Mouse (Mus musculus): ENCODE results near the gene 4930556J24Rik. TPM values are rescaled to one million over a fixed set of nuclear protein-coding genes. Genes with fewer than 3 reads are reported as not detected.
"Not testable (repeated sequence)": the region's sequence is repeated elsewhere in the genome, so short reads cannot be mapped to it uniquely, and the experiment has no call there.

Gene 4930556J24Rik
- not detected in 2 replicates for total RNA-seq (2014; rRNA removed)
- not detected in 2 replicates for polyA plus RNA-seq (2015; fragmentation: Nextera tagmentation; extraction: Ambion mirVana)

DNA sequence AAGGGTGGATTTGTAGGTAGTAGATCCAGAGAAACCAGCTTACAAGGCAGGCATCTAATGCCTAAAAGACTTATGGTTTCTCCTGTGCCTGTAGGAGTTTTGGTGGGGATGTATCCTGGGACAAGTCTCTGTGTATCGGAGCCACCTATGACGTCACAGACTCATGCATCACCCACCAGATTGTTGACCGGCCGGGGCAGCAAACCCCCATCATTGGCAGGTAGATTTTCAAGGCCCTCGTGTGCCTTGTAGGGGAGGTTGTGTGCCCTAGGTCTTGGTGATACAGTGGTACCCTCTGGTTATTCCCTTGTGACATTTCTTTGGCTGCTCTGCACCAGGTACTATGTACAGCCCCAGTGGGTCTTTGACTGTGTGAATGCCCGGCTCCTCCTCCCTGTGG, at the start of gene 4930556J24Rik:
4930556J24Rik (minus strand) TSS at position 101 of the 400 bp plus-strand sequence.
- DNase-seq (no peak), ATAC-seq (no peak)
- no peak within 1 kb of the TSS for H3K4me3 ChIP-seq (ENCODE audit: low read depth, low read length)
- no peak for TF ChIP-seq CTCF (IDR thresholded peaks at IDR 0.05; ENCODE audit: low read depth)
- H3K9ac ChIP-seq, result no peak within 1 kb of the TSS
- 96% methylated on average over 6 of the region's 6 CpGs for WGBS
- H3K27me3 ChIP-seq (ENCODE audit: insufficient read depth, low read length), result no peaks in the 10 kb centered on the region
- H3K4me1 ChIP-seq (ENCODE audit: insufficient read depth), result no peaks in the 10 kb centered on the region
- peaks cover 90% of the 10 kb centered on the region for H3K36me3 ChIP-seq (ENCODE audit: insufficient read depth)
- no peaks in the 10 kb centered on the region for H3K9me3 ChIP-seq (ENCODE audit: low read length)
- no peak within 1 kb of the TSS for H3K27ac ChIP-seq (ENCODE audit: low read depth, low read length)
- no peak within 1 kb of the TSS for H3K4me2 ChIP-seq (ENCODE audit: low read depth)

DNA sequence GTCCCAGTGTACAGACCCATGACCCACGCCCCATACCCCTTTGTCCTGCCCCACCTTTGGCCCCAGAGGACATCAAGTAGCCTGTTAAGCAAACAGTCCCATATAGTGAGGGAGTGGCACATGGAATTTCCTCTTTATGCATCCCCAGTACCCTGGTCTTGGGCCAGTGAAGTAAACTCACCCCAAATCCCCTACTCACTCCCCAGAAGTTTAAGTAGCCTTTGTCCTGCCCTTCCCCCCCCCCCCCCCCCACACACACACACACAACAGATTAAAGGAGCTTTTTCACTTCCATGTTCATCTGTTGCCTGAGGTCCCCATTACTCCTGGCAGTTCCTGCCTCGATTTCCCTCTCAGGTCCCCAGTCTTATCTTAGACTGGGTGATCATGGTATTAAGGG, 46.7 kb upstream of the 4930556J24Rik start:
- H3K36me3 ChIP-seq (ENCODE audit: insufficient read depth), result no peaks in the 10 kb centered on the region
- H3K27me3 ChIP-seq (ENCODE audit: insufficient read depth, low read length), result no peaks in the 10 kb centered on the region
- WGBS, result 74% methylated on average over 2 of the region's 2 CpGs
- H3K4me3 ChIP-seq (ENCODE audit: low read depth, low read length), result no peak overlapping the region
- DNase-seq (no peak), ATAC-seq (no peak)
- H3K27ac ChIP-seq (ENCODE audit: low read depth, low read length), result no peak overlapping the region
- H3K4me2 ChIP-seq (ENCODE audit: low read depth), result no peak overlapping the region
- no peak overlapping the region for H3K9ac ChIP-seq
- H3K9me3 ChIP-seq (ENCODE audit: low read length), result no peaks in the 10 kb centered on the region
- TF ChIP-seq CTCF (IDR thresholded peaks at IDR 0.05; ENCODE audit: low read depth), result no peak
- H3K4me1 ChIP-seq (ENCODE audit: insufficient read depth), result no peaks in the 10 kb centered on the region

GRCm38 (mm10) chr11:4022111-4022510, 45.5 kb upstream of the 4930556J24Rik start:
- not testable (repeated sequence) for DNase-seq; H3K4me2 ChIP-seq (ENCODE audit: low read depth)

GRCm38 (mm10) chr11:4015796-4016195, 39.2 kb upstream of the 4930556J24Rik start:
- ATAC-seq; H3K4me3 ChIP-seq (ENCODE audit: low read depth, low read length); H3K36me3 ChIP-seq (ENCODE audit: insufficient read depth); H3K27ac ChIP-seq (ENCODE audit: low read depth, low read length); H3K9me3 ChIP-seq (ENCODE audit: low read length); H3K27me3 ChIP-seq (ENCODE audit: insufficient read depth, low read length); H3K4me2 ChIP-seq (ENCODE audit: low read depth); H3K4me1 ChIP-seq (ENCODE audit: insufficient read depth); H3K9ac ChIP-seq; DNase-seq: not testable (repeated sequence)
- WGBS, result 92% methylated on average over 14 of the region's 14 CpGs

More at GRCm38 (mm10) chr11:4022111-4022510, 45.5 kb upstream of the 4930556J24Rik start:
- not testable (repeated sequence) for H3K27me3 ChIP-seq (ENCODE audit: insufficient read depth, low read length); H3K9me3 ChIP-seq (ENCODE audit: low read length); H3K9ac ChIP-seq; ATAC-seq; H3K36me3 ChIP-seq (ENCODE audit: insufficient read depth); H3K4me3 ChIP-seq (ENCODE audit: low read depth, low read length); H3K4me1 ChIP-seq (ENCODE audit: insufficient read depth); H3K27ac ChIP-seq (ENCODE audit: low read depth, low read length)
- 91% methylated on average over 13 of the region's 13 CpGs for WGBS

DNA sequence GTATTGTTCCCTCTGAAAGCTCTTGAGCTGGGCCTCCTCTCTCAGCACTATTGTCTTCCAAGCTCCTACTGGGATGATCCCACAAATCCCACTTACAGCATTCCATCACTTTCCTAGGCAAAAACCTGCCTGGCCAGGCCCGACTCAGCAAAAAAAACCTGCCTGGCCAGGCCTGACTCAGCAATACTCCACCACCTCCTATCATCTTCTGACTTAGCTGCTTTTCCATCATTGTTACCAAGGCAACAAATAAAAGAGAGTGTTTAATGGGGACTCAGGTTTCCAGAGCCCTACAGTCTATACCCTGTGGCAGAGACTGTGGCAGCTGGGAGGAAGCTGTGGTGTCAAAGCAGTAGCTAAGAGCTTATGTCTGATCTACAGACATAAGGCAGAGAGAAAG, 36.0 kb upstream of the 4930556J24Rik start:
- DNase-seq, result no peak
- H3K9ac ChIP-seq, result no peak overlapping the region
- no peaks in the 10 kb centered on the region for H3K27me3 ChIP-seq (ENCODE audit: insufficient read depth, low read length)
- peaks cover 9% of the 10 kb centered on the region; the same call in 1 of the 2 replicates for H3K9me3 ChIP-seq (ENCODE audit: low read length)
- no peak overlapping the region for H3K27ac ChIP-seq (ENCODE audit: low read depth, low read length)
- H3K4me3 ChIP-seq (ENCODE audit: low read depth, low read length), result no peak overlapping the region
- H3K4me2 ChIP-seq (ENCODE audit: low read depth), result no peak overlapping the region
- H3K4me1 ChIP-seq (ENCODE audit: insufficient read depth), result no peaks in the 10 kb centered on the region
- ATAC-seq, result no peak
- H3K36me3 ChIP-seq (ENCODE audit: insufficient read depth), result no peaks in the 10 kb centered on the region
- 42% methylated on average over 1 of the region's 1 CpGs for WGBS
- TF ChIP-seq CTCF (IDR thresholded peaks at IDR 0.05; ENCODE audit: low read depth), result no peak

DNA sequence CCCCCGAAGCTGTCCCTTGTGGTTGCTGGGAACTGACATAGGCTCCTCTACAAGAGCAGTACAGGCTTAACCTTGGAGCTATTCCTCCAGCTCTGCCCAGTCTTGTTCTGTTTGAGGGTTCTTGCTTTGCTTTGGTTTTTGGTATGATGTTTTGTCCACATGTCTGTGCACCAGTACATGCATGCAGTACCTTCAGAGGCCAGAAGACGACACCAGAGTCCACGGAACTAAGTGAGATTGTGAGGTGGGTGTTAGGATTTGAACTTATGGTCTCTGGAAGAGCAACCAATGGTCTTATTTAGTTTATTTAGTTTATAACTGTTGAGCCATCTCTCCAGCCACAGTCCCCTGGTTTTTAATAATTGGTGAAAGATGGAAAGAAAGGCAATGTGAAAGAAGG, 29.9 kb upstream of the 4930556J24Rik start:
- Histone ChIP-seq H3K36me3 (ENCODE audit: insufficient read depth) (no peaks in the 10 kb centered on the region), H3K27ac (ENCODE audit: low read depth, low read length) (no peak overlapping the region), H3K4me2 (ENCODE audit: low read depth) (no peak overlapping the region), H3K4me3 (ENCODE audit: low read depth, low read length) (no peak overlapping the region), H3K9me3 (ENCODE audit: low read length) (no peaks in the 10 kb centered on the region), H3K4me1 (ENCODE audit: insufficient read depth) (no peaks in the 10 kb centered on the region), H3K27me3 (ENCODE audit: insufficient read depth, low read length) (no peaks in the 10 kb centered on the region), H3K9ac (no peak overlapping the region)
- TF ChIP-seq CTCF (IDR thresholded peaks at IDR 0.05; ENCODE audit: low read depth), result peak; percentile 64
- WGBS, result 86% methylated on average over 3 of the region's 3 CpGs
- DNase-seq, result no peak
- no peak for ATAC-seq

DNA sequence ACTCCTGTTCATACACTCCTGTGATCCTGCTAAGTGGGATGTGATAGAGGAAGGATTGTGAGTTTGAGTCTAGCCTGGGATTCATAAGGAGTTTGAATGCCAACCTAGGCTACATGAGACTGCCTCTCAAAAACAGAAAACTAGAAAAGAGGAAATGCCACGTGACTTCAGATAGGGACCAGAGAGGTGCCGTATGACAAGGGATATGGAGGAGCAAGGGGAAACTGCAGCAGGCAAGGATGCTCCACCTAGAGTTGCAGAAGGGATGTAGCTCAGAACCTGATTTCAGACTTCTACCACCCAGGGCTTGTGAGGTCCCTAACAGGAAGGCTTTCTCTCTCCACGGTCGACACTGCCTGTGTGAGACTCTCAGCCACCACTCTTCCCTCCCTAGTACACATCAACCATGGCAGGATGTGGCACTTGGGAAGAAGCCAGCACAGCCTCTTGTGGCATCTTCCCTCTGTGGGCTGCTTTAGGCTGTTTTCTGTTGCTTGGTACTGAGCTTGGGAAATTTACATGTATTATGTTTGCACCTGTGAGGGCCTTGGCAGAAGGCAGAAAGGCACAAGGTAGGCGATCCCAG, 28.7 kb upstream of the 4930556J24Rik start:
- Histone ChIP-seq H3K9ac (no peak overlapping the region), H3K36me3 (ENCODE audit: insufficient read depth) (no peaks in the 10 kb centered on the region), H3K27me3 (ENCODE audit: insufficient read depth, low read length) (peaks cover 1% of the 10 kb centered on the region; the same call in 1 of the 2 replicates), H3K4me1 (ENCODE audit: insufficient read depth) (no peaks in the 10 kb centered on the region), H3K9me3 (ENCODE audit: low read length) (no peaks in the 10 kb centered on the region), H3K4me2 (ENCODE audit: low read depth) (no peak overlapping the region), H3K27ac (ENCODE audit: low read depth, low read length) (no peak overlapping the region), H3K4me3 (ENCODE audit: low read depth, low read length) (no peak overlapping the region)
- TF ChIP-seq CTCF (IDR thresholded peaks at IDR 0.05; ENCODE audit: low read depth), result no peak
- DNase-seq, result no peak
- ATAC-seq, result no peak
- WGBS, result 73% methylated on average over 5 of the region's 5 CpGs
